Mouse (Mus musculus) G1E (cell line): Measurements from ENCODE around the gene Dbil5.

Experiments used
- CTCF ChIP-seq: IDR thresholded peaks from 2 replicates; pipeline ENCODE4 v1.5.1; 2012; ENCODE audit warnings: low read depth, low read length, inconsistent platforms, mixed read lengths
- GATA1 ChIP-seq: IDR thresholded peaks from 2 replicates; pipeline ENCODE4 v1.6.1; 2012; ENCODE audit warnings: borderline replicate concordance, low read length, inconsistent platforms, mixed read lengths

GRCm38 (mm10) chr11:76252036-76252435, 34.6 kb downstream of the Dbil5 start:
- TF ChIP-seq CTCF (no peak), GATA1 (no peak)
